Comparison of ENCODE assay signal across 16 mouse cellular contexts in the genomic region with DNA sequence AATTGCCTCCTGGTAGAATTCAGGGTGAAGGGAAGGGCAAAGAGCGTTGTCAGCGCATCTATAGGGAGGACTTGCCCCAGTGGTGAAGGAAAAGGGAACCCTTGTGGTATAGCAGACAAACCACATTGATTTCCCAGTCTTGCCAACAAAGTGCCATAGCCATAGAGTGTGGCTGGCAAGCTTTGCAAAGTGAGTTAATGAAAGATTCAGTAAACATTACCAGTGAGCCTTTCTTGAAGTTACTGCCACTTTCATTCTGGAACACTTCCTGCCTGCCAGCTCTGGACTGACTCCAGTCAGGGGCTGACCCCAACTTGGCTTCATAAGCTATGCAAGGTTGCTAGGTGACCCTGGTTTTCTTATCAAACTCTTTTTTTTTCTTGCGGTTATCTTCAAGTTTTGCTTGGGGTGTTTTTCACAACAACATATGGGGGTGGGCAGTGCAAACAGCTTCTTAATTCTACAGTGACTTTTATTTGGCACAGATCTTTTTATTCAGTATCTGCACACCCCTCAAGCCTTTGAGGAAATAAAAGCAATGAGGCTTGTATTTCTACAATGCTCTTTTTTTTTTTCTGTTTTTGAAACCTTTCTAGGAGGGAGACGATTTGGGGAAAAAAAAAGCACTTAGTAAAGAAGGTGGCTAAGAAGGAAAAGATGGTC. TPM values are rescaled to one million over a fixed set of nuclear protein-coding genes. Genes with fewer than 3 reads are reported as not detected.
DNase-seq lines count a peak whose midpoint lies in the region; ATAC-seq lines count a peak whose summit lies in the region.
"Had no signal": no experiment of that assay in that cellular context is flagged by ENCODE, and none has a peak within 500 bp of the region (broad histone marks: within the 10 kb centered on the region; RNA-seq: fewer than 3 reads in every experiment).

No protein-coding gene starts in this region.

- H3K4me1 ChIP-seq in heart, embryonic 12.5 days (replicated peaks), result peaks cover 13% of the 10 kb centered on the region; the same call in 1 of the 2 replicates
- H3K4me1 ChIP-seq: megakaryocyte, embryonic 14.5 days had no signal

- H3K9me3 ChIP-seq in heart, embryonic 12.5 days (replicated peaks), result no peaks in the 10 kb centered on the region
- H3K9me3 ChIP-seq: G1E; limb, embryonic 15.5 days had no signal

- 54% methylated on average over 4 of the region's 4 CpGs for WGBS in heart, embryonic 12.5 days

- H3K36me3 ChIP-seq in heart, embryonic 12.5 days, result no peaks in the 10 kb centered on the region
- H3K36me3 ChIP-seq: G1E; limb, embryonic 15.5 days had no signal

- no peak overlapping the region for H3K9ac ChIP-seq in heart, embryonic 12.5 days
- H3K9ac ChIP-seq: limb, embryonic 15.5 days had no signal

- H3K4me3 ChIP-seq in heart, embryonic 12.5 days, result no peak overlapping the region
- H3K4me3 ChIP-seq: heart, adult 2 months; left cerebral cortex, adult 2 months; limb, embryonic 15.5 days; megakaryocyte, embryonic 14.5 days; myocyte had no signal

- ATAC-seq in heart, embryonic 12.5 days (ENCODE audit: insufficient number of reproducible peaks, low FRiP score), result 0 out of 2 replicates have a peak, but pooled peaks have one; percentile 42

- intact Hi-C loops in left cerebral cortex, postnatal 4 days (cut with DNase I), result loop anchor here (2.0 kb wide), 1 partner anchor 19 kb away; no protein-coding TSS in a partner anchor
- intact Hi-C loops in left cerebral cortex, postnatal 25 days (cut with DNase I), result no loop called here

- H3K27me3 ChIP-seq in heart, embryonic 12.5 days (replicated peaks), result no peaks in the 10 kb centered on the region

- no peak for DNase-seq in heart, adult 8-10 months (ENCODE audit: low spot score)
- peak; percentile 26 for DNase-seq in left cerebral cortex, postnatal 4 days
- DNase-seq in left cerebral cortex, postnatal 25 days (ENCODE audit: low spot score in 2 of 2), result no peak
- DNase-seq in ovary, adult 18-20 months (ENCODE audit: low spot score), result peak; percentile 24
- no peak for DNase-seq in ovary, postnatal 14 days (ENCODE audit: low spot score)
- no peak for DNase-seq in embryo, embryonic 11 days
- DNase-seq in embryo, embryonic 9.5 days (ENCODE audit: extremely low spot score), result no peak
- DNase-seq: cerebellum, adult 11 months; heart, adult 2 months; thymus, adult 2 months had no signal

- 0 out of 2 replicates have a peak overlapping the region, but pooled peaks have one; percentile 38 for H3K27ac ChIP-seq in heart, embryonic 12.5 days (ENCODE audit: poor library complexity, severe bottlenecking)
- H3K27ac ChIP-seq: heart, adult 2 months; left cerebral cortex, adult 2 months; limb, embryonic 15.5 days had no signal

- H3K4me2 ChIP-seq in heart, embryonic 12.5 days, result no peak overlapping the region
- H3K4me2 ChIP-seq: limb, embryonic 15.5 days had no signal

RNA-seq across cellular contexts. Expression of a gene that starts 51.2 kb away (rescaled TPM):
- polyA plus RNA-seq in heart, embryonic 12.5 days (2016; fragmentation: Nextera tagmentation; extraction: Ambion mirVana), result 0.54 and 0.75 TPM in 2 replicates
- not detected for total RNA-seq in heart, adult 8-10 months (2022)
- 100 to 1,000 TPM; 675 to 739 TPM for total RNA-seq in left cerebral cortex, postnatal 4 days (2021)
- 10 to 100 TPM; 25.8 to 27.7 TPM for total RNA-seq in left cerebral cortex, postnatal 25 days (2021)
- total RNA-seq: heart, adult 2 months had no signal
- polyA plus RNA-seq: heart, adult 2 months had no signal

RNA-seq across cellular contexts. Expression of a gene that starts 54.7 kb away (rescaled TPM):
- 227 and 245 TPM in 2 replicates for polyA plus RNA-seq in heart, embryonic 12.5 days (2016; fragmentation: Nextera tagmentation; extraction: Ambion mirVana)
- total RNA-seq in heart, adult 8-10 months (2022), result under 1 TPM; 0.22 to 0.75 (median 0.46) TPM
- 1 to 10 TPM; 1.0 to 1.7 TPM for total RNA-seq in left cerebral cortex, postnatal 4 days (2021)
- 1 to 10 TPM; 1.1 to 1.3 TPM for total RNA-seq in left cerebral cortex, postnatal 25 days (2021)

Comparison
In these comparisons a context has a peak if more than half of its experiments do, and no peak if none do; other contexts are left out.
1. DNase-seq: peak in left cerebral cortex, postnatal 4 days (single experiment) and ovary, adult 18-20 months (single experiment); none in heart, adult 8-10 months (single experiment), left cerebral cortex, postnatal 25 days (0 of 2), ovary, postnatal 14 days (single experiment), embryo, embryonic 11 days (single experiment) and embryo, embryonic 9.5 days (single experiment).
2. RNA of a gene that starts 51.2 kb away (total RNA-seq): 675 to 739 TPM in left cerebral cortex, postnatal 4 days and 25.8 to 27.7 TPM in left cerebral cortex, postnatal 25 days; not detected in heart, adult 8-10 months; every median in the first group is over 10 times any median in the second.